Mouse (Mus musculus) spleen, postnatal 36 days (tissue): Measurements from ENCODE around the gene Ern2.
A peak's percentile ranks its signal among the peaks of the same experiment; 100 is the strongest.

Experiments
- DNase-seq, 2 experiments: peaks; one replicate each; pipeline ENCODE4 v3.0.0; 2022; ENCODE audit warnings: low spot score in 2 of 2, mixed read lengths in 1 of 2

Ern2 gene

GRCm38 (mm10) chr7:122158915-122159902 lies 26.8 kb downstream of the Ern2 start, which contains the start of gene Plk1:
Gene Plk1 (plus strand): TSS chr7:122159439.
- DNase-seq: peak; percentile 69 to 81

GRCm38 (mm10) chr7:122158488-122158887 lies 27.5 kb downstream of the Ern2 start:
- no peak for DNase-seq

- no peak for DNase-seq
These were observed 33.5 kb downstream of the Ern2 start for GRCm38 (mm10) chr7:122152473-122152872.

- DNase-seq: no peak
These were observed 45.0 kb downstream of the Ern2 start for GRCm38 (mm10) chr7:122140991-122141390.

GRCm38 (mm10) chr7:122138190-122138589 lies 47.8 kb downstream of the Ern2 start:
- no peak for DNase-seq

- no peak for DNase-seq
These were observed 48.9 kb downstream of the Ern2 start for GRCm38 (mm10) chr7:122137071-122137470.

GRCm38 (mm10) chr7:122135070-122135469 lies 50.9 kb downstream of the Ern2 start:
- peak in 1 of 2 experiments; percentile 15 for DNase-seq

GRCm38 (mm10) chr7:122133338-122133625 lies 52.7 kb downstream of the Ern2 start:
- no peak for DNase-seq

- DNase-seq: peak; percentile 98 to 99
These were observed 53.3 kb downstream of the Ern2 start, which contains the start of the genes Palb2 and Dctn5 for GRCm38 (mm10) chr7:122132497-122133337. Gene Palb2 (minus strand): TSS chr7:122132985. Gene Dctn5 (plus strand): TSS chr7:122133041.

- DNase-seq: no peak
These were observed 54.2 kb downstream of the Ern2 start for GRCm38 (mm10) chr7:122131834-122132233.

GRCm38 (mm10) chr7:122126946-122127345 lies 59.1 kb downstream of the Ern2 start:
- DNase-seq: no peak

GRCm38 (mm10) chr7:122125636-122126035 lies 60.4 kb downstream of the Ern2 start:
- no peak for DNase-seq

GRCm38 (mm10) chr7:122123518-122123917 lies 62.5 kb downstream of the Ern2 start:
- no peak for DNase-seq
